Mouse (Mus musculus) heart, embryonic 14.5 days (tissue): ENCODE data around the gene Tas2r102. TPM values are rescaled to one million over a fixed set of nuclear protein-coding genes. Genes with fewer than 3 reads are reported as not detected.

Experiments
- ATAC-seq: fragments of 200-750 bp; cut with Nextera tagmentation; 2 replicates; pipeline ENCODE4 v1.8.0; 2017; ENCODE audit warnings: low read depth, moderate TSS enrichment; ENCODE audit not compliant: insufficient number of reproducible peaks, insufficient read depth, low FRiP score
- H3K27ac ChIP-seq, 2 experiments: fragments of 200-500 bp in 1 of 2; fragments of 300-500 bp in 1 of 2; sonication (generic) in 1 of 2; replicated peaks in 1 of 2; 2 replicates each; pipeline ENCODE4 v1.5.1; 2012 to 2014; ENCODE audit warnings: low read depth in 2 of 2, low read length in 2 of 2, control low read depth in 1 of 2, mild to moderate bottlenecking in 1 of 2, mixed read lengths in 1 of 2; ENCODE audit not compliant: control insufficient read depth in 1 of 2, insufficient read depth in 1 of 2
- H3K27me3 ChIP-seq: fragments of 300-500 bp; sonication (generic); 2 replicates; pipeline ENCODE4 v1.6.1; 2014; ENCODE audit warnings: mild to moderate bottlenecking, low read length, control low read depth; ENCODE audit not compliant: control insufficient read depth, insufficient read depth
- H3K36me3 ChIP-seq: fragments of 300-500 bp; sonication (generic); 2 replicates; pipeline ENCODE4 v1.6.1; 2014; ENCODE audit warnings: mild to moderate bottlenecking, control low read depth, low read length, mixed read lengths; ENCODE audit not compliant: control insufficient read depth, insufficient read depth
- H3K4me1 ChIP-seq, 2 experiments: fragments of 200-500 bp in 1 of 2; fragments of 300-500 bp in 1 of 2; sonication (generic) in 1 of 2; 2 replicates each; pipeline ENCODE4 v1.6.1; 2012 to 2014; ENCODE audit warnings: low read length in 2 of 2, control low read depth in 1 of 2, mixed read lengths in 1 of 2; ENCODE audit not compliant: control insufficient read depth in 2 of 2, insufficient read depth in 2 of 2
- H3K4me2 ChIP-seq: fragments of 300-500 bp; sonication (generic); 2 replicates; pipeline ENCODE4 v1.6.1; 2014; ENCODE audit warnings: mild to moderate bottlenecking, low read length
- H3K4me3 ChIP-seq, 2 experiments: fragments of 200-500 bp in 1 of 2; fragments of 300-500 bp in 1 of 2; sonication (generic) in 1 of 2; 2 replicates each; pipeline ENCODE4 v1.5.1; 2012 to 2014; ENCODE audit warnings: low read length in 2 of 2, mild to moderate bottlenecking in 2 of 2, control low read depth in 1 of 2, low read depth in 1 of 2, moderate library complexity in 1 of 2; ENCODE audit not compliant: control insufficient read depth in 1 of 2, insufficient read depth in 1 of 2
- H3K9ac ChIP-seq: fragments of 300-500 bp; sonication (generic); 2 replicates; pipeline ENCODE4 v1.6.1; 2014; ENCODE audit warnings: mild to moderate bottlenecking, low read length
- H3K9me3 ChIP-seq: fragments of 300-500 bp; sonication (generic); 2 replicates; pipeline ENCODE4 v1.6.1; 2016; ENCODE audit warnings: low read length, control low read depth; ENCODE audit not compliant: control insufficient read depth
- WGBS: fragments of 180-500 bp; shearing (Covaris S2); extraction: QIAGEN DNeasy Blood & Tissue Kit; methylation state at CpG from one replicate; pipeline ENCODE4 v1.1.7; 2014; 5-methylcytosine and 5-hydroxymethylcytosine counted together
- polyA plus RNA-seq: library from polyadenylated mRNA; unstranded; fragments of >200 nt; fragmentation: Nextera tagmentation; extraction: Ambion mirVana; gene quantifications from 2 replicates; pipeline ENCODE4 v1.2.1, GENCODE M21; 2014

Tas2r102 gene
- not detected in 2 replicates for polyA plus RNA-seq

GRCm38 (mm10) chr6:132761831-132762230 is at the start of gene Tas2r102:
Gene Tas2r102, plus strand, starts transcription at chr6:132762131.
- 89% methylated on average over 2 of the region's 2 CpGs for WGBS

GRCm38 (mm10) chr6:132737935-132738334 is 24.0 kb upstream of the Tas2r102 start, which contains the start of gene Tas2r115:
Gene Tas2r115, minus strand, starts transcription at chr6:132738035.
- WGBS, result 61% methylated on average over 2 of the region's 2 CpGs
- Histone ChIP-seq H3K36me3 (no peaks in the 10 kb centered on the region), H3K9ac (no peak within 1 kb of the TSS), H3K27ac (no peak within 1 kb of the TSS), H3K9me3 (no peaks in the 10 kb centered on the region), H3K4me1 (no peaks in the 10 kb centered on the region), H3K4me3 (no peak within 1 kb of the TSS), H3K4me2 (no peak within 1 kb of the TSS), H3K27me3 (no peaks in the 10 kb centered on the region)
- ATAC-seq, result no peak

More at GRCm38 (mm10) chr6:132761831-132762230, at the start of gene Tas2r102:
- Histone ChIP-seq H3K36me3 (no peaks in the 10 kb centered on the region), H3K27ac (no peak within 1 kb of the TSS), H3K9ac (no peak within 1 kb of the TSS), H3K4me2 (no peak within 1 kb of the TSS), H3K9me3 (no peaks in the 10 kb centered on the region), H3K4me3 (no peak within 1 kb of the TSS), H3K27me3 (no peaks in the 10 kb centered on the region), H3K4me1 (no peaks in the 10 kb centered on the region)
- ATAC-seq, result no peak

- no peak for ATAC-seq
- WGBS, result 42% methylated on average over 2 of the region's 2 CpGs
Observed at GRCm38 (mm10) chr6:132750206-132750605, 11.7 kb upstream of the Tas2r102 start.

GRCm38 (mm10) chr6:132754430-132754829 is 7.5 kb upstream of the Tas2r102 start, which contains the start of gene Tas2r124:
Gene Tas2r124, plus strand, starts transcription at chr6:132754730.
- Histone ChIP-seq H3K9me3 (no peaks in the 10 kb centered on the region), H3K36me3 (no peaks in the 10 kb centered on the region), H3K9ac (no peak within 1 kb of the TSS), H3K4me1 (no peaks in the 10 kb centered on the region), H3K27ac (no peak within 1 kb of the TSS), H3K27me3 (no peaks in the 10 kb centered on the region), H3K4me2 (no peak within 1 kb of the TSS), H3K4me3 (no peak within 1 kb of the TSS)
- ATAC-seq, result no peak
- 78% methylated on average over 1 of the region's 1 CpGs for WGBS

More at GRCm38 (mm10) chr6:132750206-132750605, 11.7 kb upstream of the Tas2r102 start:
- H3K4me3 ChIP-seq, result no peak overlapping the region
- no peaks in the 10 kb centered on the region for H3K4me1 ChIP-seq
- H3K9me3 ChIP-seq, result no peaks in the 10 kb centered on the region
- no peak overlapping the region for H3K4me2 ChIP-seq
- no peaks in the 10 kb centered on the region for H3K36me3 ChIP-seq
- H3K27ac ChIP-seq, result no peak overlapping the region
- no peak overlapping the region for H3K9ac ChIP-seq
- H3K27me3 ChIP-seq, result no peaks in the 10 kb centered on the region

- Histone ChIP-seq H3K9me3 (no peaks in the 10 kb centered on the region), H3K36me3 (no peaks in the 10 kb centered on the region), H3K27ac (no peak within 1 kb of the TSS), H3K4me1 (no peaks in the 10 kb centered on the region), H3K9ac (no peak within 1 kb of the TSS), H3K4me3 (no peak within 1 kb of the TSS), H3K4me2 (no peak within 1 kb of the TSS), H3K27me3 (no peaks in the 10 kb centered on the region)
- ATAC-seq, result no peak
Observed at GRCm38 (mm10) chr6:132778062-132778461, 16.1 kb downstream of the Tas2r102 start, which contains the start of gene Tas2r136. Gene Tas2r136, minus strand, starts transcription at chr6:132778162.

GRCm38 (mm10) chr6:132795393-132795792 is 33.5 kb downstream of the Tas2r102 start:
- Histone ChIP-seq H3K27me3 (no peaks in the 10 kb centered on the region), H3K9ac (no peak overlapping the region), H3K27ac (no peak overlapping the region), H3K9me3 (peaks cover 9% of the 10 kb centered on the region; the same call in 1 of the 2 replicates), H3K4me1 (no peaks in the 10 kb centered on the region), H3K36me3 (no peaks in the 10 kb centered on the region), H3K4me3 (no peak overlapping the region), H3K4me2 (no peak overlapping the region)
- 30% methylated on average over 1 of the region's 1 CpGs for WGBS
- ATAC-seq, result no peak

GRCm38 (mm10) chr6:132802518-132802917 is 40.6 kb downstream of the Tas2r102 start, which contains the start of gene Tas2r117:
Gene Tas2r117, plus strand, starts transcription at chr6:132802818.
- H3K4me2 ChIP-seq, result no peak within 1 kb of the TSS
- H3K9ac ChIP-seq, result no peak within 1 kb of the TSS
- H3K36me3 ChIP-seq, result no peaks in the 10 kb centered on the region
- H3K9me3 ChIP-seq, result no peaks in the 10 kb centered on the region
- no peak within 1 kb of the TSS for H3K4me3 ChIP-seq
- WGBS, result 76% methylated on average over 1 of the region's 1 CpGs
- ATAC-seq, result no peak
- H3K4me1 ChIP-seq, result no peaks in the 10 kb centered on the region
- H3K27me3 ChIP-seq, result no peaks in the 10 kb centered on the region
- H3K27ac ChIP-seq, result no peak within 1 kb of the TSS
